Mouse (Mus musculus) heart, postnatal 0 days (tissue): Measurements from ENCODE around the gene 6030468B19Rik.

Experiments
- CTCF ChIP-seq: IDR thresholded peaks from 2 replicates; pipeline ENCODE4 v1.5.1; 2016; ENCODE audit warnings: antibody characterized with exemption, control low read depth, low read depth
- EP300 ChIP-seq: IDR thresholded peaks from 2 replicates; pipeline ENCODE4 v1.6.1; 2016; ENCODE audit warnings: antibody characterized with exemption, low read depth

- TF ChIP-seq CTCF, result no peak
- TF ChIP-seq EP300, result no peak
Measured at GRCm38 (mm10) chr11:117777111-117777510, 20.3 kb upstream of the 6030468B19Rik start.
